Mouse (Mus musculus): ENCODE data around the gene Pof1b. TPM values are rescaled to one million over a fixed set of nuclear protein-coding genes. Genes with fewer than 3 reads are reported as not detected.

The Pof1b gene
- not detected for polyA plus RNA-seq (2015; fragmentation: Illumina TruSeq; extraction: RNeasy Lipid Tissue Mini Kit (QIAGEN cat#74804); ENCODE audit: insufficient read depth, low replicate concordance)

DNA sequence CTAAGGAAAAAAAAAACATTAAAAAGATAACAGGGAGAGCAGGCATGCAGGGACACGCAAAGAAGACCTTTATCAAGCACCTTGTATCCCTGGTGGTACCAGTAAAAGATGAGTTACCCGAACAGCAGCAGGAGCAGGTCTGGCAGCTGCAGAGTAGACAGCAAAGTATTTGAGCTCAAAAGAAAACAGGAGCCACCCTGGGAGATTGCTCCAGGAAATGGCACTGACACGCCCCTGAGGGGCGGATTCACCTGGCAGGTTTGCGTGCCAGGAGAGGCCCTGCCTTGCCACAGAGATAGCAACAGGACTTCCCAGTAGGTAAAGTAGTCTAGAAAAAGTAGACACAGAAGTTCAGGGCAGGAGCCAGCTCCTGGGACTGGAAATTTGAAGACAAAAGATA lies at the start of gene Pof1b:
Gene Pof1b (minus strand): TSS at position 144 of the 400 bp plus-strand sequence.

DNA sequence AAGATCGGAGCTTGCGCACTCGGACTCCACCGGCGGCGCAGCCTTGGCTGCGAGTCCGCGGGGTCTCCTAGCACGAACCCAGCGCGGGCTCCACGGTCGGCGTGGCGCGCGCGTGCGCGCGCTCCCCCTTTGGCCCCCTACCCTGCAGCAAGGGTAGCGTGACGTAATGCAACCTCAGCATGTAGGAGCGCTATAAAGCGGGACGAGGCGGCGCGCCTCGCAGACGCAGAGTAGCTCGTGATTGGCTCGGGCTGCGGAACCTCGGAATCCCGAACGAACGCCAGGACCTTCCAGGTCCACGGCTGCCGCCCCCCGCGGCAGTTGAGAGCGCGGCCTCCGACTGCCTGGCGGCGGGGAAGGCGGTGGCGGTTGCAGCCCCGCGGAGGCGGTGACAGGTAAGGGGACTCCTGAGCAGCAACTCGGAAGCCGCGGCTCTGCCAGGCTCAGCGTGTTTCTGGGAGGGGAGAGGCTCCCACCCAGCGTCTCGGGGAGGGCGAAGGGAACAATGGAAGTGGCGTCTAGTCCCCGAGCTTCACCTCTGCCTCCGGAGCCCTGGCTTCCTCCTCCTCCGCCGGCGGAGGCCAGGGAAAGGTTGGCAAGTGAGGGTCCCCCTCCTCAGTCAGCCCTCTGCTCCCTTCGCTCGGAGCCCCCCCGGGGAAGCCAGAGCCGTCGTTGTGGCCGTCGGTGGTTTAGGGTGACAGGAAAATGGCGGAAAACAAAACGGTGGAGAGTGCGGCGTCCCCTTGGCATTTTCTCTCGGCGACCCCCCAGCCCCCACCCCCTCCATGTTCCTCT lies 97.7 kb downstream of the Pof1b start, which contains the start of gene Zfp711:
Gene Zfp711 (plus strand): TSS at position 16 of the 795 bp plus-strand sequence.

Other genes with a start within 250 kb of the Pof1b start
- not detected for gene 2010106E10Rik, start 203.4 kb downstream of the Pof1b start, polyA plus RNA-seq (2015; fragmentation: Illumina TruSeq; extraction: RNeasy Lipid Tissue Mini Kit (QIAGEN cat#74804); ENCODE audit: insufficient read depth, low replicate concordance)
- 0.58 TPM for gene Zfp711, start 98.1 kb downstream of the Pof1b start, polyA plus RNA-seq (2015; fragmentation: Illumina TruSeq; extraction: RNeasy Lipid Tissue Mini Kit (QIAGEN cat#74804); ENCODE audit: insufficient read depth, low replicate concordance)

All from spleen, adult 10 weeks (tissue).